Mouse (Mus musculus) limb, embryonic 15.5 days (tissue): ENCODE measurements at regions not wholly inside any gene's neighbourhood (a gene's known extent, or its start where the extent isn't known, plus 50 kb on each side); places are given as distances from the start of the nearest gene placed in this dataset.
A peak's percentile ranks its signal among the peaks of the same experiment; 100 is the strongest.

ENCODE experiments used
- ATAC-seq: fragments of 200-750 bp; cut with Nextera tagmentation; 2 replicates; pipeline ENCODE4 v1.8.0; 2017; ENCODE audit warnings: low read depth, moderate TSS enrichment; ENCODE audit not compliant: insufficient number of reproducible peaks, low FRiP score, low TSS enrichment
- H3K27ac ChIP-seq: fragments of 300-500 bp; sonication (generic); 2 replicates; pipeline ENCODE4 v1.5.1; 2015; ENCODE audit warnings: moderate library complexity, mild to moderate bottlenecking, inconsistent platforms
- H3K27me3 ChIP-seq: fragments of 300-500 bp; sonication (generic); 2 replicates; pipeline ENCODE4 v1.6.1; 2015; ENCODE audit warnings: inconsistent platforms
- H3K36me3 ChIP-seq: fragments of 300-500 bp; sonication (generic); 2 replicates; pipeline ENCODE4 v1.6.1; 2015; ENCODE audit warnings: inconsistent platforms
- H3K4me1 ChIP-seq: fragments of 300-500 bp; sonication (generic); 2 replicates; pipeline ENCODE4 v1.6.1; 2015; ENCODE audit warnings: inconsistent platforms
- H3K4me2 ChIP-seq: fragments of 300-500 bp; sonication (generic); 2 replicates; pipeline ENCODE4 v1.6.1; 2015; ENCODE audit warnings: mild to moderate bottlenecking, inconsistent platforms
- H3K4me3 ChIP-seq: fragments of 300-500 bp; sonication (generic); 2 replicates; pipeline ENCODE4 v1.5.1; 2015; ENCODE audit warnings: mild to moderate bottlenecking, inconsistent platforms
- H3K9ac ChIP-seq: fragments of 300-500 bp; sonication (generic); 2 replicates; pipeline ENCODE4 v1.6.1; 2015; ENCODE audit warnings: inconsistent platforms
- H3K9me3 ChIP-seq: fragments of 300-500 bp; sonication (generic); 2 replicates; pipeline ENCODE4 v1.6.1; 2016; ENCODE audit warnings: inconsistent platforms
- WGBS: fragments of 180-500 bp; shearing (Covaris S2); methylation state at CpG from one replicate; pipeline ENCODE4 v1.1.7; 2015; 5-methylcytosine and 5-hydroxymethylcytosine counted together

DNA sequence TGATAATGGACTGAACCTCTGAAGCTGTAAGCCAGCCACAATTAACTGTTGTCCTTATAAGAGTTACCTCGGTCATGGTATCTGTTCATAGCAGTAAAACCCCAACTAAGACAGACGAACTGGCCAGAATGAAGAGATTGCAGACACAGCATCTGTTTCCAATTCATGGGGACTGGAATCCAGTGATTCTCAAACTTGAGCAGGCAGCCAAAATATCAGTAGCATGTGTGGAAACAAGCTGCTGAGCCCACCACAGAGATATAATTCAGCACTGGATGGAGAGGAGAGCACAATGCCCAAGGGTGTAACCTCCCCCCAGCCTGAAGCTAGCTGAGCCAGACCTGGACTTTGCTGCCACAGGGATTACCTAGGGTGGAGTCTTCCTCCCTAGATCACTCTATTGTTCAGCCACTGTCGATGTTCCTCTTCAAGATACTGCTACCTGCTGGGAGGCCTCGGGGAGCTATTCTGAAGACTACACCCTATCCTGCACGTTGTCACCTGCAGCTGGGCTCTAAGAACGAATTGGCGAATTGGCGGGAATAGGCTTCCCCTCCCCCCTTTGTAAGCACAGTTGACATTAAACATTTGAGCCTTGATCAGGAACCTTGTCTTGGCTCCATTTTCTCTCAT, 259.1 kb upstream of the Pou3f3 start:
- no peak overlapping the region for H3K27ac ChIP-seq
- H3K9me3 ChIP-seq = no peaks in the 10 kb centered on the region
- WGBS = 54% methylated on average over 8 of the region's 8 CpGs
- no peaks in the 10 kb centered on the region; the same call in 1 of the 2 replicates for H3K4me1 ChIP-seq
- no peak overlapping the region for H3K4me2 ChIP-seq
- H3K36me3 ChIP-seq = no peaks in the 10 kb centered on the region
- no peaks in the 10 kb centered on the region for H3K27me3 ChIP-seq
- H3K9ac ChIP-seq = no peak overlapping the region
- no peak overlapping the region for H3K4me3 ChIP-seq
- ATAC-seq = no peak

DNA sequence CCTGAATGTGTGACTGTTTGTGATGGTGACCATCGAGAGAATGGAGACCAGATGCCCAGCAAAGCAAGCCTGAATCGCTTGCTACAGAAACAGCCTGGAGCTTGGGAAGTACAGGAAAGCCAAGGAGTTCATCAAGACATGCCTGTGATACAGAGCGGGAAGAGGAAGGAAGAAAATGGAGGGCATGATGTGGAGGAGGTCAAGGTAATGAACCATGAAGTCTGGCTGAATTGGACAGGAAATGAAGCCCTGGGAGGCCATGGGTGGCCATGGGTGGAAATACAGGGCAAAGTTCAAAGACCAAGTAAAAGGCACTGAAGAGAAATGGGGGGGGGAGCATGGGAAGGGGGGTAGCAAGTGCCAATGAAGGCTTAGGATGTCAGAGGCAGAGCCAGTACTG, 227.2 kb upstream of the Pou3f3 start:
- 85% methylated on average over 3 of the region's 3 CpGs for WGBS
- H3K27me3 ChIP-seq = no peaks in the 10 kb centered on the region

GRCm38 (mm10) chr1:42471846-42472494, 223.6 kb upstream of the Pou3f3 start:
- 70% methylated on average over 10 of the region's 10 CpGs for whole genome bisulfite sequencing
- Histone ChIP-seq H3K4me2 (no peak overlapping the region), H3K27me3 (no peaks in the 10 kb centered on the region), H3K9me3 (no peaks in the 10 kb centered on the region), H3K27ac (no peak overlapping the region), H3K36me3 (no peaks in the 10 kb centered on the region), H3K4me3 (no peak overlapping the region), H3K4me1 (no peaks in the 10 kb centered on the region; the same call in 1 of the 2 replicates), H3K9ac (no peak overlapping the region)
- no peak for ATAC-seq

More for the DNA sequence above, 227.2 kb upstream of the Pou3f3 start:
- Histone ChIP-seq H3K27ac (no peak overlapping the region), H3K9me3 (no peaks in the 10 kb centered on the region), H3K4me2 (no peak overlapping the region), H3K9ac (no peak overlapping the region), H3K4me3 (no peak overlapping the region), H3K4me1 (no peaks in the 10 kb centered on the region; the same call in 1 of the 2 replicates), H3K36me3 (no peaks in the 10 kb centered on the region)
- no peak for ATAC-seq

DNA sequence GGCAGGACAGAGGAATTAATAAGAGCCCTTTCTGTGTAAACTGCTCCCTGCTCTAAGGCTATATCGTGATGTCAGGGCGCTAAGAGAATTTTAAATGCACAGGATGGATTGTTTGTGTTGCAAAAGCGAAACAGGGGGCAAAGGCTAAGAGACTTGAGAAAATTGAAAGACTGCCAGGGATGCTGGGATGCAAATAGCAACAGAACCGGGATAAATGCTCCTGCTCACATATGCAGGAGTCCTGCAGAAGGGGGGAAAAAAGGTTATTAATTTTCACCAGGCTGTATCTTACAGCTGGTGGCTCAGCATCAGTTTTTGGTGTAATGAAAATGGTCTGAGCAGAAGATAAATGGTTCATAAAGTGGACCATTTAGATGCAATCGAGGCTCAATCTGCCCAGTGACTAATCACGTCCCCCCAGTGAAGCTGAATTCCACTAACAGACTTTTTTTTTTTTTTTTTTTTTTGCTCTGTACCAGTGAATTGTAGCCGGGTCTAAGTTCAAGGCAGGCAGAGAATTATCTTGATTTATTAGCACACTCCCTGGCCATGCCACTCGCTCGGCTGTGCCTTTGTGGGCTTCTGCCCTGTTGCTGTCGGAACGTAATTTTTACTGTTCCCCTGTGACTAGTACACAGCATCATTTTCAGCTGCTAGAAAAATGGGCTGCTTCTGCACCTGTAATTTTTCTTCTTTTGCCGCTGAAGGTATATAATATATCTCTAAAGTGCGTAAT, 222.9 kb upstream of the Pou3f3 start:
- no peak for ATAC-seq
- H3K4me2 ChIP-seq = no peak overlapping the region

GRCm38 (mm10) chr1:42474197-42474596, 221.4 kb upstream of the Pou3f3 start:
- H3K27ac ChIP-seq = no peak overlapping the region
- H3K4me3 ChIP-seq = no peak overlapping the region
- H3K9ac ChIP-seq = no peak overlapping the region
- H3K4me1 ChIP-seq = no peaks in the 10 kb centered on the region; the same call in 1 of the 2 replicates
- no peaks in the 10 kb centered on the region for H3K36me3 ChIP-seq
- no peaks in the 10 kb centered on the region for H3K9me3 ChIP-seq
- no peaks in the 10 kb centered on the region for H3K27me3 ChIP-seq
- no peak overlapping the region for H3K4me2 ChIP-seq
- ATAC-seq = no peak
- WGBS = 64% methylated on average over 8 of the region's 8 CpGs

More for the DNA sequence above, 222.9 kb upstream of the Pou3f3 start:
- H3K36me3 ChIP-seq = no peaks in the 10 kb centered on the region
- H3K4me3 ChIP-seq = no peak overlapping the region
- H3K9me3 ChIP-seq = no peaks in the 10 kb centered on the region
- no peaks in the 10 kb centered on the region; the same call in 1 of the 2 replicates for H3K4me1 ChIP-seq
- H3K27me3 ChIP-seq = no peaks in the 10 kb centered on the region
- no peak overlapping the region for H3K27ac ChIP-seq
- no peak overlapping the region for H3K9ac ChIP-seq
- WGBS = 24% methylated on average over 13 of the region's 13 CpGs

DNA sequence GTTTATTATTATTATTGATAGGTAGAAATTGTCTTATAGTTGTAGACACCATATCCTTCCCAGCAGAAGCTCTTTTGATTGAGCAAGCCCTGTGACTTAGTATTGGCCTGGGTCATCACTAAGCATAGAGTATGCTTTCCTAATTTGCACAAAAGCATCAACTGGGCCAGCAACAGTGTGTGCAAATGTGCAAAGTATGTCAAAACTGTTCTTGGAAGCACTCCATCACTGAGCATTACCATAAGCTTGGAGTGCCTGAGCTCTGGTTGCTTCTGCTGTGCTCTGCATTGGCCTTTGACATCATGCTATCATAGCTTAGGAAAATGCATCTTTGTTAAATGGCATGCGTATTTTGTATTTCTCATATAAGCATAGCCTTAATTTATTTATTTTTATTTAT, 220.7 kb upstream of the Pou3f3 start:
- Histone ChIP-seq H3K27me3 (no peaks in the 10 kb centered on the region), H3K4me1 (no peaks in the 10 kb centered on the region; the same call in 1 of the 2 replicates), H3K27ac (no peak overlapping the region), H3K36me3 (no peaks in the 10 kb centered on the region), H3K4me2 (no peak overlapping the region), H3K9ac (no peak overlapping the region), H3K4me3 (no peak overlapping the region), H3K9me3 (no peaks in the 10 kb centered on the region)
- 96% methylated on average over 1 of the region's 1 CpGs for WGBS
- no peak for ATAC-seq

DNA sequence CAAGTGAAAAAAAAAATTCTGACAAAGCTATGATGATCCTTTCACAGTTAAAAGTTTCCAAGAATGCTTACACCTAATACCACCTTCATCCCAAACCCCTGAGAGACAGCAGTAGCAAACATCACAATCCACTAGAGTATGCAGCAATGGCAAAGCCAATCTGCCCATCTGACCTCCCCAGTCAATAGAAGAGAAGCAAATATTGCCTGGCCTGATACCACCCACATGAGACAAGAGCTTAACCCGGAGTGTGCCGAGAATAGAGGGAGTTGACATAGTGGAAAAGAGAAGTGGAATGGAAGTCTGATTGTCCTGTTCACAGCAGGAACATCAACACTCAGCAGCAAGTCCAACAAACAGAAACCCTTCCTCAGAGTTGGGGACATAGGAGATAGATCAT, 219.9 kb upstream of the Pou3f3 start:
- no peaks in the 10 kb centered on the region; the same call in 1 of the 2 replicates for H3K4me1 ChIP-seq
- no peak overlapping the region for H3K4me2 ChIP-seq
- H3K4me3 ChIP-seq = no peak overlapping the region
- no peaks in the 10 kb centered on the region for H3K9me3 ChIP-seq
- H3K9ac ChIP-seq = no peak overlapping the region
- 90% methylated on average over 2 of the region's 2 CpGs for WGBS
- no peak overlapping the region for H3K27ac ChIP-seq
- ATAC-seq = no peak
- H3K27me3 ChIP-seq = no peaks in the 10 kb centered on the region
- no peaks in the 10 kb centered on the region for H3K36me3 ChIP-seq

DNA sequence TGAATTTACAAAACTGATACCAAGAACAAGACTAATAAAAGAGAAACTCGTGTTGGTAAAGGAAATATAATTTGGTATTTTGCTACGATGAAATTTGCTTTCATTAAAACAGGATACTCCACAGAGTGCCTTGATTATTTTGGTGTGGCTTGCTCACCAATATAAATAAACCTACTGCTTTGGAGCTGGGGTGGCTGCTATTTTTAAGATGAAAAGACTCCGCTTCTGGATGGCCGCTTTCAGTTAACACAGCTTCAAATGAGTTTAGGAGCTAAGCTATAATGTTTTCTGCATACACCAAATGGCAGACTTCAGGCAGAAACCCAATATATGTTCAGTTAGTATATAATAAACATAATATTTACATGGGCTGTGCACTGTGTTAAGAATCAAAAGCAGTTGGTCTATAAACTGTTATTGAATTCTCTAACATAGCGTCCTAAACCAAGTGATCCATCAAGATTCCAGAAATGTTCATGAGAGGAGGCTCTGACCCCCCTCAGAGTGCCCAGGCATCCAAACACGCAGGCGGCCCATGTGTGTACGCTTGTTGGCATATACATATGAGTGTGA, 215.1 kb upstream of the Pou3f3 start:
- H3K9me3 ChIP-seq = no peaks in the 10 kb centered on the region
- no peak overlapping the region for H3K4me2 ChIP-seq
- no peaks in the 10 kb centered on the region for H3K4me1 ChIP-seq
- H3K9ac ChIP-seq = no peak overlapping the region
- no peaks in the 10 kb centered on the region for H3K36me3 ChIP-seq
- no peak for ATAC-seq
- H3K4me3 ChIP-seq = no peak overlapping the region
- H3K27ac ChIP-seq = no peak overlapping the region
- WGBS = 44% methylated on average over 8 of the region's 8 CpGs
- no peaks in the 10 kb centered on the region for H3K27me3 ChIP-seq

- Histone ChIP-seq H3K4me2 (no peak overlapping the region), H3K9ac (no peak overlapping the region), H3K4me3 (no peak overlapping the region), H3K4me1 (peaks cover 9% of the 10 kb centered on the region), H3K27ac (no peak overlapping the region), H3K27me3 (peaks cover 14% of the 10 kb centered on the region), H3K9me3 (no peaks in the 10 kb centered on the region), H3K36me3 (no peaks in the 10 kb centered on the region)
- no peak for ATAC-seq
- 56% methylated on average over 5 of the region's 5 CpGs for WGBS
Measured at GRCm38 (mm10) chr1:42489563-42489962, 206.0 kb upstream of the Pou3f3 start.

DNA sequence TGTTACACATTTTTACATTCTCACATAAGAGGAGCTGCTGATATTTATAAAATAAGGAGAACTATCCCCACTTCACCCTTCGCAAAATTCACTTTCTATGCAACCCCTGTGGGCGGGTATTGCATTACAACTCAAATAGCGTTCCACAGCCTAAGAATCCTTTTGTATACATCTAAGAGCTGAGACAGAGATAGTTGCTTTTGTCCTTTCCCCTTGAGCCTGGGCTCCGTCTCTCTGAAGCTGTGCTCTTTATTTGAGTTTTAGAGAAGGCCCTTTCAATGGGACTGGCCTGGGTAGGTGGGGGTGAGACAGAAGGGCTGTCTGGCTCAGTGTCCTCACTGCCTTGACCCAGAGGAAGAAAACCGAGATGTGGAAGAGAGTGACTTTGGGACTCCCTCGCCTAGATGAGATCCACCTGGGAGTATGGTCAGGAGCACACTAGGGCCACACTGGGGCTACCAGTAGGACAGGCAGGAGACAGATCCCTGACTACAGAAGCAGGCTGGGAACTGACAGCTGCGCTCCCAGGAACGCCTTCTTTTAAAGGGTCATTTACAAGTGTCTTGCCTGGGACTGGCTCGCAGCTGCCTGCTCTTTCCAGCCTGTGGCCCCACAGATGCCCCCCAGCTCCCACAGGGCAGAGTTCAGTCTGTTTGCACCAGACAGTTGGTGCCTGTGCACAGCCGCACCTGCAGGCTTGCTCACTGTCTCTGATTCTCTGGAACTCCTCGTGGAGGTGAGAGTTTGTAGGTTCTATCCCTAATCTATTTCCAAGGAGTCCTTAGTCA, 204.5 kb upstream of the Pou3f3 start:
- peaks cover 9% of the 10 kb centered on the region for H3K4me1 ChIP-seq
- no peak for ATAC-seq
- peak overlapping the region; percentile 63 for H3K4me2 ChIP-seq
- H3K4me3 ChIP-seq = peak overlapping the region; percentile 32
- 37% methylated on average over 11 of the region's 11 CpGs for WGBS
- no peak overlapping the region for H3K27ac ChIP-seq
- peaks cover 14% of the 10 kb centered on the region for H3K27me3 ChIP-seq
- no peaks in the 10 kb centered on the region for H3K36me3 ChIP-seq
- H3K9me3 ChIP-seq = no peaks in the 10 kb centered on the region
- H3K9ac ChIP-seq = no peak overlapping the region

GRCm38 (mm10) chr1:42491644-42492277, 203.8 kb upstream of the Pou3f3 start:
- no peaks in the 10 kb centered on the region for H3K36me3 ChIP-seq
- no peak overlapping the region for H3K27ac ChIP-seq
- peak overlapping the region; percentile 32 for H3K4me3 ChIP-seq
- WGBS = 3% methylated on average over 35 of the region's 35 CpGs
- peaks cover 14% of the 10 kb centered on the region for H3K27me3 ChIP-seq
- ATAC-seq = no peak
- 0 out of 2 replicates have a peak overlapping the region, but pooled peaks have one; percentile 21 for H3K9ac ChIP-seq
- peaks cover 9% of the 10 kb centered on the region for H3K4me1 ChIP-seq
- H3K4me2 ChIP-seq = peak overlapping the region; percentile 63
- no peaks in the 10 kb centered on the region for H3K9me3 ChIP-seq
